Mouse (Mus musculus): Measurements from ENCODE around the gene Scaf4.
A peak's percentile ranks its signal among the peaks of the same experiment; 100 is the strongest.
"Not testable (repeated sequence)": the region's sequence is repeated elsewhere in the genome, so short reads cannot be mapped to it uniquely, and the experiment has no call there.

The Scaf4 gene

DNA sequence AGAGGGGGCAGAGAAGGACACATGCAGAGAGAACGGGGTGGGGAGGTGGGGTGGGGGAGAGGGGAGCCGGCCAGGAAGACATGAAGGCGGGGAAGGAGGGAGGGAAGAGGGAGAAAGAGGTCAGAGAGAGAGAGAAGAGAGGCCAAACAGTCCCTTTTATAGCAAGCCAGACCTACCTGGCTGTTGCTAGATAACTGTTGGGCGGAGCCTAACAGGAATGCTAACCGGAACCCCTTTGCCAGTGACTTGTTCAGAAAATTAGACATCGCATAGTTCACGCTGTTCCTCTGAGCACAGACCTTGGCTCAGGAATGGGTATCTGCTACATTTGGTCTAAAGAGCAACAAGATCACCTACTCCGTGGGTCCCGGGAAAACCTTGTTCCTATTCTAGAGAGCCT, 6.7 kb upstream of the Scaf4 start:
- DNase-seq, result no peak

DNA sequence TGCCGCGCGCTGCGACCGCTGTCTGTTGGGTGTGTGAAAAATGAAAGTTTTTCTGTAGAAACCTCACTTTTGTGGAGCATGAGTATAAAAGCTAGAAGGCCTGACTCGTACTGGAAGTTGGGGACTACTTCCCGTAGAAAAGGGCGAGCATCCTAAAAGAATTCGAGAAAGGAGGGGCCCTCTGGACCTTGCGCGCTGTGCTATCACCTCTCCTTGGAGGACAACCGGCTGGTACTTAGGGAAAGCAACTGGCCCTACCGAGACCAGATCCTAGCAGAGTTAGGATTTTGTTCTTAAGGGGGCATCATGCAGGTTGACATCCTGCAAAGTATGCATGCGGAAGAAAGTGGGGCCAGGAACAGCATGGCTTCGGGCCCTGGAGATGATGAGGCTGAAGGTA, 613 bp upstream of the Scaf4 start:
- DNase-seq, result no peak

DNA sequence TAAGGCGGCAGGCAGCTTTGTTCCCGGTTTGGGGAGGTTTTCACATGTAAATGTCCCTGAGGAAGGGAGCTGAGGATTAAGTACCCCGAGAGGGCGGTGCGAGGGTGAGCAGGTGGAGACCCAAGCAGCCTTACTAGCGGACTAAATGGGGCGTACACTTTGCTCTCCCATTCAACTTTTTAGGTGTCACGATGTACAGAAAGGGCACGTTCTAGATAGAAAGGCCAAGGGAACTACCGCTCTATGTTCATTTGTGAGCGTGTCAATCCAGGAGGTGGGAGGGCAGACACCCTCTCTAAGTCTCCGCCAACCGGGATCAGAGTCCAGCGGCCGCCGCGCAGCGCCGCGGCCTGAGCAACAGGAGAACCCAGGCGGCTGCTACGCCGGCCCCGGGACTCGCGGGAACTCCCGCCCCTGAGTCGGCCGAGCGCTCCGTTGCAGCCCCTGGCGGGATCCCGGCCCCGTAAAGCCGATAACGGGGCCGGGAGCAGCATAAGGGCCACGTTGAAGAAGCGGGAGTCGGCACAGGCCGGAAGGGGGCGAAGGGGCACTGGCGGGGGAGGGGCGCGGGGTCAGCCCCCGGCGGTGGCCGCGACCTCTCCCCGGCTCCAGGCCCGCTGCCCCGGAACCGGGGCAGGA, 918 bp downstream of the Scaf4 start:
- peak; percentile 26 for DNase-seq

DNA sequence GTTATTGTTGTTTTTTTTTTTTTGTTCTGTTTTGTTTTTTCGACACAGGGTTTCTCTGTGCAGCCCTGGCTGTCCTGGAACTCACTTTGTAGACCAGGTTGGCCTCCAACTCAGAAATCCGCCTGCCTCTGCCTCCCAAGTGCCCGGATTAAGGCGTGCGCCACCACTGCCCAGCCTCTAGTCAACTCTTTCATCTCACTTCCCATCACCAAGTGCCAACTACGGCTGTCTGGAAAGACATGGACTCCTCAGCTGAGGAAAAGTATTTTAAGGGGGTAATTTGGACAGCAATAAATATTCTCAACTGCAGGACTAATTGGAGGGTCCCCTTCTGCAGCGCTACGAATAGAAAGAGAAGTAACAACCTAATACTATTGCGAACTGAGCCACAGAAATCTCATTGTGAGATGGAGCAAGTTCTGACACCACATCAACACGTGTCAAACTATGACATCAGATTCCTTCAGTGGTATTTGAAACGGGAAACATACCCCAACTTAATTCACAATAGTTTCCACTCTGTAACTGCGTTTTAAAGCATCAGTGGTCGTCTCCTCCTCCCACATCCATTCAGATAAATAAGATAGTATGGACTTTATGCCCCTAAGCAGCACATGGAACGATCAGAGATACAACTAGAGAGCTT, 1.6 kb downstream of the Scaf4 start:
- DNase-seq, result no peak

DNA sequence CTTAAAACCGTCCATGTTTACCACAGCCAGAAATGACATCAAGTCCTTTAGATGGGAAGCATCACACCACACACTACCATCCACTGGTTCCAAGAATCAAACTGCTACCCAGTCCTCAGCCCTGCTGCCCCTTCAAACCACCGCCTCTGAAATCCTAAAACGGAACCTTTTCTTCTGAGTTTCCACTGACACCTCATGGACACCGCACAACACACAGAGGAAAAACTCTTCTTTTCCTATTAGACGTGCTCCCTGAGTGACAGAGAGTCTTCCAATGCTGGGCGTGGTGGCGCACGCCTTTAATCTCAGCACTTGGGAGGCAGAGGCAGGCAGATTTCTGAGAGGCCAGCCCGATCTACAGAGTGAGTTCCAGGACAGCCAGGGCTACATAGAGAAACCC, 2.9 kb downstream of the Scaf4 start:
- no peak for DNase-seq

DNA sequence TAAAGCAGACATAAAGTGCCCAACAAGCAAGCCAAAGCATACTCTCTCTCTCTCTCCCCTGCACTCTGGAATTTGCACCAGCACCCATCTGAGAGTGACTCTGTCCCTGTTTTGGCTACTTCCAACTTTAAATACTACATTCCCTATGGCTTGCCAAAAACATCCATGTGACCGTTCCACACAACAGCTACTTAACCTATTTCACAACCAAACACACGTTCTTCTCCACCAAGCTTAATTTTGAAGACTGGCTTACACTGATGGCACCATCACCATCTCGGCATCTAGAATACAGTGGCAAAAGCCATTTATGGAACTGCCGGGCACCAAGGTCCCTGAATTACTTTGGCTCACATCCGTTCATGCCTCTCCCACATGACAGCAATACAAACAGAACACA, 3.3 kb downstream of the Scaf4 start:
- no peak for DNase-seq

DNA sequence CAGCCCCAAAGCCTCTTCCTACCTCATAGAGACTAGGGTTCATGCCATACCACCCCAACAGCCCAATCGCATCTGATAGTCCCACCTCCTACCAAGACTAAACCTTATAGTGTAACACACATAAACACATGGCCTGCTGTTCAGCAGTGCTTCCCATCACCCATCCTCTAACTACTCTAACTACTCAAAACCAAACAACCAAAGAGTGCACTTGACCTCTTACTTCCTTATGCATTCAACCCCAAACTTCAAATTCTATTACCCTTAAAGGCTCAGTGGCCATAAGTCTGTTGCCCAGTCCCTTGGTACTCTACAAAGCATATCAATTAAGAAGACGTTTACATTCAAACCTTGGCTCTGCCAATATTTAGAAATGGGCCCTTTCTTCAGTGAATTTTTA, 3.8 kb downstream of the Scaf4 start:
- DNase-seq, result no peak

DNA sequence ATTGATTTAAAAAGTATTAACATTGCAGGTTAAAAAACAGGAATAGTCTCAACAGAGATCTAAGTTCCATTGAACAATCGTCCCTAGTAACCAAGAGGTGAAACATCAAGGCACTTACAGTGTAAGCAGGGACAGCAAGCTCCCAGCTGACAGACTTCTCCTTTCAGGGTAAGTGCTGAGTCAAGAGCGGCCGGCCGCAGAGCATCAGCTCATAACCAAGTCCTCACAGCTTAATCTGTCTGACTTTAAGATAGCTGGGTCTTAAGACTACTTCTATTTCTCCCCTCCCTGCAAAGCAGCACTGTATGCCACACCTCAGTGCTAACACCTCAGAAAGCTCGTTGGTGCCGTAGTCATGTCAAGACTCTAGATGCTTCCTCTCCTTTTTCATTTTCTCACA, 5.2 kb downstream of the Scaf4 start:
- DNase-seq, result no peak

DNA sequence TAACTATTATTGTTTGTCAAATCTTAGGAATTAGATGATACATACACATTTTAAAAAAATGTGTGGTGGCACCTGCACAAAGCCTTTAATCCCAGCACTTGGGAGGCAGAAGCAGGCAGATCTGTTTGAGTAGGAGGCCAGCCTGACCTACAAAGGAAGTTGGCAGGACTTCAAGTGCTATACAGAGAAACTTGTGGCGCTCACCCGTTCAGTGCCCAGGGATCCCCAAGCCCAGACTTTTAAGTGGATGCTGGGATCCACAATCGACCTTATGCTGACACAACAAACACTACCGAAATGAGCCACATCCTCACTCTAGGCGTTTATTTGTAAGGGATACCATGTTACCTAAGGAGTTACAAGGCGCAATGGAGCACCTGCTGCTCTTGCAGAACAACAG, 8.8 kb downstream of the Scaf4 start:
- no peak for DNase-seq

DNA sequence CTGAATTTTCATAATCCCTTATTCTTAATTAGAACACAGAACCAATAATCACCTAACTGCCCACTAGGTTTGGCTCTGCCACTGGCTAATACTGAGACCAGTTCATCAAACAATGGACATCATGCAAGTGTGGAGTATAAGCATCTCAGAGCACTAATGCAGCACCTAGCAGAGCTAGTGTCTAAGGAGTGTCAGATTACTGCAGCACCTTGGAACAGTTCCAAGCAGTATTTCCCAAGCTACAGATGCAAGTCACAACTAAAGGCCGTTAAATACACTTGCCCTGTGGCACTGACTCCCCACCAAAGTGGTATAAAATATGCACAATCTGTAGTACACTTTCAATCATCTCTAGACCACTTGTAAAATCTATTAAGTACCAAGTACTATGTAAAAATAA, 17.7 kb downstream of the Scaf4 start:
- DNase-seq, result no peak

DNA sequence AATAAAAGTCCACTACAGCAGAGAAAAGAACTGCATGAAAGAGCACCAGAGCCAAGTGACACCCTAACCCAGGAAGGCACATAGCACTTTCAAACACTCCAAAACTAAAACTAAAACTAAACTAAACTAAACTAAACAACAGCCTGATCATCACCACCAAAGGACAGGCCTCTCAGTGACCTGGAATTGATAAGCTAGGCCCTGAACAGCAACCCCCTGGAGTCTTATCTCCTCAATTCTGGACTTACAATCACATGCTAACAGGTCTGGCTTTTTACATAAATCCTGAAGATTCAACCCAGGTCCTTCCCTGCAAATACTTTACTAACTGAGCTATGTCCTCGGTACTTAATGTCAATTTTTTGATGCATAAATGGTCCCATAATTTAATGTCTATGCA, 19.2 kb downstream of the Scaf4 start:
- no peak for DNase-seq

DNA sequence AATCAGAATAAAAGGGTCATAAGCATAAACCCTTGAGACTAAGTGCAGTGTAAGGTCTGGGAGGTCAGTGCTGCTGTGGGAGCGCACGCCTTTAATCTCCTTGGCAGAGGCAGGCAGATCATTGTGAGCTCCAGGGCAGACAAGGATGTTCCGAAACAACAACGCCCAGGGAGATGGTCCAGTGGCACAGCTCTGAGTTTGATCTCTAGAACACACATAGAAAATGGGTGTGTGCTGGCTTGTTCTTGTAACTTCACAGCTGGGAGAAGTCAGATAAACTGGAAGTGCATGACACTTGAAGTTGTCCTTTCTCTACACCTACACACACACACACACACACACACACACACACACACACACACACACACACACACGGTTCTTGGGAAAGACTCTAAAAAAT, 20.3 kb downstream of the Scaf4 start:
- DNase-seq, result no peak

DNA sequence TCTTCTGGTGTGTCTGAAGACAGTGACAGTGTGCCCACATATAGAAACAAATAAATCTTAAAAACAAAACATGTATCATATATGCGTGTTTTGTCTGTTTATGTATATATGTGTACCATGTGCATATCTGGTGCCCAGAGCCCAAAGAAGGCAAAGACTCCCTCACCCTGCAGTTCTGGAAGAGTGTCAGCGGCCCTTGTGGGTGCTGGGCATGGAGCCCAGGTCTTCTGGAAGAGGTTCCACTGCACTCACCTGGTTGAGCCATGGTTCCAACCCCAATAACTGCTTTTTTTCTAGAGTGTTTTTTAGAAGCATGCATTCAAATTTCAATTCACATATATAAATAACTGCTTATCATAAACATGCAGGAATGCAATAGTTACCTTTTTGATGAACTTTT, 22.5 kb downstream of the Scaf4 start:
- DNase-seq, result no peak

DNA sequence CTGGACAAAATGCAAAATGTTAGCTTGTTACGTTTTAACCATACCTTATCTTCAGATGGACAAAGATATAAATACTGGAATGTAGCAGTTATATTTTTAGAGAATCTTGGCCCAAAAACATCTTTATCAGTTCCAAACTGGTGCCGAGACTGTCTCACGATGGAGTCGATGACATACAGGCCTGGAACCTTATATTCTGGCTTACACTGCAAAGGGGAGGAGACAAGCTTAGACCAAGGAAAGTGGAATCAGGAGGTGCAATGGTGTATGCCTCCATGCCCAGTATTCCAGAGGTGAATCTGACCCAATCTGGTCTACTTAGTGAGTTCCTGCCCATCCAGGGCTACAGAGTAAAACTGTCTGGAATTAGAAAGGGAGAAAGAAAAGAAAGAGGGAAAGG, 24.2 kb downstream of the Scaf4 start:
- DNase-seq, result no peak

DNA sequence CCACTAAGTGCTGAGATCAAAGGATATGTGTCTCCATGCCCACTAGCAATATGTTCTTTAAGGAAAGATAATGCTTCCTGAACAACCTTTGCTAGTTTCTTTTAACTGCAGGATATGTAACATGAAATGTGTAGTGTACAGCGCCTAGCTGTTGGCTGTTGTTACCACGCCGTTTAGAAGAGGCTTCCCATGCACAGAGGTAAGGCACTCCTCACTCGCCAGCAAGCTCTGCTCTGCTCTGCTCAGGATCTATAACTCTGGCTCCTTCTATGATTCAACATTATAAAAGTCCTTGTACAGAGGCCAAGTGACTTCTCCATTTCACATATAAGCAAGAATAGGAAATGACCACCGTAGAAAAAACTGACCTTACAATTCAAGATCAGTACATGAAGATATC, 24.7 kb downstream of the Scaf4 start:
- DNase-seq, result no peak

DNA sequence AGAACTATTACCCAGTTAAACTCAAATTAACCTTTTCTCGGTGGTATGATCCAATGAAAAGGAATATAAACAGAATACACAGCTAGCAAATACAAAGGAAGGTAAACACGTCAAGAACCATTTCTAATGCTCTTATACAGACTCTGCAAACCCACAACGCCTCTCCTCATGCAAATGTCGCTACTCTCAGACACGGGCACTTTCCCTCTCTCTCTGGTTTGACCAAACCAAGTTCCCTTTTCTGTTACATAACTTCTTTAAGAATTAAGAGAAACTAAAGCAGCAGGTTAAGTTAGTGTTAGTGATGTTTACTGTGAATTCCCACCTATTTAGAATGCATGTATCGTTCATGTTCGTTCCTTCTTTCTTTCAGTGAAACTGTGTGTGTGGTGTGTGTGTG, 25.4 kb downstream of the Scaf4 start:
- DNase-seq, result no peak

DNA sequence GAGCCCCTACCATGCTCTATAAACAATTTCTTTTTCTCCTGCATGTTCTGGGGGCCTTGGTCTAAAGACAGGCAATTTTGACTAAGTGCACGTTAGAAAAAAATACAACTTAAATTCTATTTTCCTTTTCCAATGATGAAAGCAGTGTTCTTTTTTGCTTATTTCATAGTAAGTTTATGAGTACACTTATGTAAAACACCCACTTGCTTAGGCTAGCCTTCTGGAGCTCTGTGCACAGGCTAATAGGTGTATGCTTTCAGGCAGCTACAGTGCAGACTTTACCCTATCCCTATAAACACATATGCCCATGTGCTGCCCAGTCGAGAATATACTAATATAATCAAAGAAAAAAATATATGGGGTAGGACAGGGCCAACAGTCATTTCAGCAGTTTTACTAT, 31.8 kb downstream of the Scaf4 start:
- DNase-seq, result no peak

DNA sequence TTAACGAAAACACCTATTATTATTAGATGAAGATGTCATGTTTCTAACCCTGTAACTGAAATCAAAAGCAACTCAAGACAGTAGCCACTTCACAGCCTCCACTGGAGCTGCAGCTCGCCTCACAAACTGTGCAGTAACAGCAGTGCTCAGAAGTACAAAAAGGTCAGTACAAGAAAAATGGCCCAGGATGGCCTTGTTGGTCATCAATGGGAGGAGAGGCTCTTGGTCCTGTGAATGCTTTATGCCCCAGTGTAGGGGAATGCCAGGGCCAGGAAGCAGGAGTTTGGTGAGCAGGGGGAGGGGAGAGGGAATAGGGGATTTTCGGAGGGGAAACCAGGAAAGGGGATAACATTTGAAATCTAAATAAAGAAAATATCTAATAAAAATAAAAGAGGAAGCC, 33.0 kb downstream of the Scaf4 start:
- DNase-seq, result not testable (repeated sequence)

DNA sequence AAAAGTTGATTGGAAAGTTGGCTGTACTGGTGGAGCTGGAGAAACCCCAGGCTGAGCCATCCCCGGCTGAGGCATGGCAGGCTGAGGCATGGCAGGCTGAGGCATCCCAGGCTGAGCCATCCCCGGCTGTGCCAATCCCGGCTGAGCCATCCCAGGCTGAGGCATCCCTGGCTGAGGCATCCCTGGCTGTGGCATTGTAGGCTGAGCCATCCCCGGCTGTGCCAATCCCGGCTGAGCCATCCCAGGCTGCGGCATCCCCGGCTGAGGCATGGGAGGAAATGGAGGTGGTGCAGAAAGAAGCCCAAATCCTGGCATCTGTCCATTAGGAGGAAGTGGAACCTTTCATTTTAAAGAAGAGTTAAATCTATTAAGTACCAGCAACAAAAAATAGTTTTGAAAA, 34.2 kb downstream of the Scaf4 start:
- peak; percentile 18 for DNase-seq

DNA sequence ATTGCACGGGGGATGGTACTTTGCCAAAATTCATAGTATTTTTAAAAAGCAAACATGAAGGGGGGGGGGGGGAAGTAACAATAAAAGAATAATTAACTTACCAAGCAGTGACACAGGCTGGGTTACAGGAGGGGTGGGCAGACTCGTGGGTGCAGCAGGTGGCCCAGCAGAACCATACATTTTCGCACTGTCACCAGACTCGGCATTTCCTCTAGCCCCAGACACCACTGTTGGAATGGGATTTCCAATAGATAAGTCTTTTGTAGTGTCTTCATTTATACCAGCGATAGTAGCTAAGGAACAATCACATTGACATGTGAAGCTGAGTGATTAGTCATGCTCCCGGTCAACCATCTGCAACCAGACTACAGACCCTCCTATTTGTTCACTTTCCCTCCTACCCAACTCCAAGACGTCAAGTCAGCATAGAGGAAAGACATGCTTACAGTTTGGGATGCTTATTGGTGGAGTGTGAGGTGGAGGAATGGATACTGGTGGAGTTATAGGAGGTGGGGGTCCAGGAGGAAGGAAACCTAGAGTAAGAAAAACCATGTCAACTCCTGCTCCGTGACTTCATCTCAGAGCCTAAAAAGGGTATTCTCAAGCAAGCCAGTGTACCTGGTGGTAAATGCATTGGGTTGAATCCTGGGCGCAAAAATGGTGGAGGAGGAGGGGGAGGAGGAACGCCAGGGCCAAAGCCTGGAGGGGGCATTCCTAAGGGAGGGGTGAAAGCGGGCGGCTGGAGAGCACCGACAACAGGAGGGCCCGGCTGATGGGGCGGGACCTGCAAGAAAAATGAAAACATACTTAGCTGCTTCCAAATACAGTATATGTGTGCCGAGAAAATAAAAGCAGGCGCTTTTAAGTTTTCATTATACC, 41.6 kb downstream of the Scaf4 start:
- DNase-seq, result no peak

DNA sequence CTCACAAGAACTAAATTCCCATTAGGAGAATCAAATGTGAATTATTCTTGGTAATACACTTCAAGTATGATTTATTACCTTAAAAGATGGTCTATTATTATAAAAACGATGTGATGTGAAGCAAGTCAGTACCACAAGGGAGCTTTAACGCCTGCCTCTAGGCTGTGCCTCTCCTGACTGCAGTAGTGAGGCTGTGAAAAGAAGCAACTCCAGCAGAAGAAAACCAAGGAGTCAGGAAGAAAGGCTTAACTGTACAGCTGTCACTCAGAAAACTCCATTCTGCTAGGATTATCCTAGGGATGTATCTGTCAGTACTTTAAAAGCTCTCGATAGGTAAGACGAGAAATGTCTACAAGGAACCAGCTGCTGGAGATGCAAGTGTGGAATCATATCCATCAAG, 42.4 kb downstream of the Scaf4 start:
- DNase-seq, result no peak

DNA sequence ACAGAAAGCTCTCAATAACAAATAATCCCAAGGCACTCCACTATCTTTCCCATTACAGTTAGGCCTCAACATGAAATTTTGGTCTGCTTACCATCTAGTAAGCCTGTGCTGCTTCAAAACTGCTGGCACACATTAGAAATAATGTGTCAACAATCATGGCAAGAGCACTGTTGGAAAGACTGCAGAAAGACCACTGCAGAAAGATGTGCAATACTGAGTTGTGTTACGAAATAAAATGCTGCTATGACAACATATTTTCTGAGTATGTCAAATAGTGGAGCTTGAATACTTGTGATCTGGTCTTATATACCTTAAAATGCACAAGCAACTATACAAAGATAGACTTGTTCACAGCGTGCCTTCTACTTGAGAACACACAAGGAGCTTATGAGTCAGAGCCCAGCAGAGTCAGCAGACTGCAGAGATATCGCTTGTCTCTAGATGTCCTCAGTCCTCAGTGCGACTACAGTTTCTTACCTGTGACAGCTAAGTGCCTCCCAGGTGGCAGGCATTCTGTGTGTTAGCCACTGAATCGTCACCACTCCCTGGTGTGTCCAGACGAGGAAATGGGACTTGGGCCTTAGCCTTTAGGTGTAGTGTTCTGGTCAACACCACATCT, 45.1 kb downstream of the Scaf4 start:
- no peak for DNase-seq

DNA sequence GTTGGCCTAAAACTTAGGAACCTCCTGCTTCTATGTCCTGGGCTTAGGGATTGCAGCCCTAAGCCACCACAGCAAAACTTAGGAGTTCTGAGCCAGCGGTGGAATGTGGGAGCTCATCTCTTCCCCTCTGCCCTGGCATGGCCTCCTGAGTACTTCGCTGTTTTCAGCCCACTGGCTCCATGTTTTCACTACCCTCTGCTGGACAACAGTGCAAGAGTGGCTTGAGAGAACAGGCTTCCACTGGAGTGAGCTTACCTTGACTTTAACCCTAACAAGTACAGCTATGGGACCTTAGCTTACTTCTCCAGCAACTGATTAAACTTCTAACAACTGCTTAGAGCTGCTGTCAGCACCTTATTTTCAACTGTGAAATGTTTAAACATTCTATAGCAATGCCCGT, 49.1 kb downstream of the Scaf4 start:
- DNase-seq, result no peak

DNA sequence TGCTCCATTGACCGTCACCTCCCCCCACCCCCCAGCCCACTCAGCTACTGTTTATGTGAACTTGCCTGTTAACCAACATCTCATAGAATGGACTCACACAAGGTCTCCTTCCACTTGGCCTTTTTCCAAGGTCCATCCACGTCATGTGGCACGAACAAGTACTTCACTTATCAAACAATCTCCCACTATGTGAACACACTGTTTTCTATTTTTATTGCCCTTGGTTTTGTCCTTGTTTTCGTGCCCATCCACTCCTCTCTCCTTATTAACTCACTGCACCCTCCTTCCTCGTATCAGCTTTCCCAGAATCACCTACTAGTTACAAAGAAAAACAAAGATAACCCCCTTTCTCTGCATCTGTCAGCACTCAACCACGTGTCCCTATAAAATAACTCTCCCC, 49.7 kb downstream of the Scaf4 start:
- DNase-seq, result no peak
